Comparison of ENCODE assay signal across 8 mouse cellular contexts in the genomic region with DNA sequence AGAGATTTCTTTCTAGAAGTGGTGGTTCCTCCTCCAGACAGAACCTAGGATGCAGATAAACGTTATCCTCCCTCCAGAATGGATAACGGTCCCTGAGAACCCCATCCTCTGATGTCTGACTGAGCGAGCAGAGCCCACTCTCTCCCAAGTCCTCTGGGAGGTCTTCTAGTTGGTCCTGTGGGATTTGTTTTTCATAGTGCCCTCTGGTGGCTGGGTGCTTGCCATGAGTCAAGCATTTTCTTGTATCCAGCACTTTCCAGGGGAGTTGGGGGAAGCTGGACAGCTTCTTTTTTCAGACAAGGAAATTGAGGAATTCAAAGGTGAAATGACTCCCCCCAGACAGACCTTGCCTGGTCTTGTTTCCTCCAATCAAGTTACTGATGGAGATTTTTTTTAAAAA.
DNase-seq lines count a peak whose midpoint lies in the region; ATAC-seq lines count a peak whose summit lies in the region.

No protein-coding gene starts in this region.

- peak; percentile 38 for DNase-seq in gastrocnemius, adult 18-20 months (ENCODE audit: low spot score)
- DNase-seq in gastrocnemius, postnatal 25 days: no peak
- DNase-seq in urinary bladder, postnatal 14 days (ENCODE audit: low spot score): peak; percentile 43
- no peak for DNase-seq in urinary bladder, postnatal 4 days (ENCODE audit: low spot score in 2 of 2)
- DNase-seq in embryo, embryonic 9.5 days (ENCODE audit: extremely low spot score): peak; percentile 46
- DNase-seq in layer of hippocampus, adult 9-11 months: peak; percentile 41
- DNase-seq in naive thymus-derived CD4-positive, alpha-beta T cell, adult 2 months (ENCODE audit: low read depth): peak; percentile 25

- no peak for ATAC-seq in erythroblast, adult 5-6 weeks (replicated peaks; ENCODE audit: low FRiP score, poor library complexity, severe bottlenecking)

Comparison
In these comparisons a context has a peak if more than half of its experiments do, and no peak if none do; other contexts are left out.
1. DNase-seq: peak in gastrocnemius, adult 18-20 months (single experiment), urinary bladder, postnatal 14 days (single experiment), embryo, embryonic 9.5 days (single experiment), layer of hippocampus, adult 9-11 months (single experiment) and naive thymus-derived CD4-positive, alpha-beta T cell, adult 2 months (single experiment); none in gastrocnemius, postnatal 25 days (single experiment) and urinary bladder, postnatal 4 days (0 of 2).